Mouse (Mus musculus) ES-Bruce4 (cell line): ENCODE data around the gene Cradd.

ENCODE experiments used
- CTCF ChIP-seq: IDR thresholded peaks from one replicate; pipeline ENCODE4 v1.8.1; 2011; ENCODE audit warnings: low read depth, low read length
- EP300 ChIP-seq: IDR thresholded peaks from 2 replicates; pipeline ENCODE4 v1.6.1; 2011; ENCODE audit warnings: low read depth, low read length; ENCODE audit not compliant: insufficient read depth
- POLR2A ChIP-seq: IDR thresholded peaks from one replicate; pipeline ENCODE4 v1.8.1; 2011; ENCODE audit warnings: low read length; ENCODE audit not compliant: insufficient read depth

DNA sequence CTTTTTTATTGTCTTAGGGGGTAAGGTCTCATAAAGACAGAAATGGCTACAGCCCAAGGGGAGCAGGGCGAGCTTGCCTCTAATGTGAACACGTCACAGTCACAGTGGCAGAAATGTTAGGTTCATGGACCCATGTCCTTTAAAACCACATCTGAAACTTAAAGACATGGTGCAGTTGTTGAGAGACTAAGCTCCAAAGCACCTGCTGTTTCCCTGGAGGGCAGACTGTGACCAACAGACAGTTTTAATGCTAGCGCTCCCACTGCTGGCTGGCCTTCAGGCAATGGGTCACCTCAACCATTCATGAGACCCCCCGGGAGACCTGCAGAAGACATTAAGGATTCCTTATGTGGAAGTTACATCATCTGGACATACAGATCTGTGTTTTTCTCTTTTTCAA, 141.5 kb downstream of the Cradd start:
- no peak for TF ChIP-seq CTCF
- TF ChIP-seq POLR2A: no peak
- TF ChIP-seq EP300: no peak
